Mouse (Mus musculus) B cell, adult 62 days (primary cell): ENCODE measurements around the gene Olfr1394. TPM values are rescaled to one million over a fixed set of nuclear protein-coding genes. Genes with fewer than 3 reads are reported as not detected.

ENCODE experiments used
- total RNA-seq: library from RNA; stranded (reverse); gene quantifications from 4 replicates; pipeline ENCODE4 v1.2.4, GENCODE M21; 2023

Gene Olfr1394
- total RNA-seq: not detected in 4 replicates

DNA sequence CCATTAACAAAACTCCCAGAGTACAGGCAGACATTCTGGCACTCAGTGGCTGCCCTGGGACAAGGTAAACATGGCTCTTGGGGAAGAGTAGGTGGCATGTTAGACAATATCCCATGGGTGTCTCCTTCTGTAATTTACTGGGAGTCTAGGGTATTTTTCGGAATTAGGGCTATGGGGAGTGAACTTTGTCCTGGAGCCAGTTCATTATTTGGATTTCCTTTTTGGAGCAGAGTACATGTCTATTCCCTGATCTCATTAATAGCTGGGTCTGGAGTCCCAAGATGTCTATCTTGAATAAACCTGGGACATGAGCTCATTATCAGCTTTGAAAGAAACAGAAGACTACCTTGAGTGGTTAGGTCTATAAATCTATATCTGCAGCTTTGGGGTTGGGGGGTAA is at the start of gene Olfr1394:
Olfr1394 (plus strand) TSS at position 301 of the 400 bp plus-strand sequence.

DNA sequence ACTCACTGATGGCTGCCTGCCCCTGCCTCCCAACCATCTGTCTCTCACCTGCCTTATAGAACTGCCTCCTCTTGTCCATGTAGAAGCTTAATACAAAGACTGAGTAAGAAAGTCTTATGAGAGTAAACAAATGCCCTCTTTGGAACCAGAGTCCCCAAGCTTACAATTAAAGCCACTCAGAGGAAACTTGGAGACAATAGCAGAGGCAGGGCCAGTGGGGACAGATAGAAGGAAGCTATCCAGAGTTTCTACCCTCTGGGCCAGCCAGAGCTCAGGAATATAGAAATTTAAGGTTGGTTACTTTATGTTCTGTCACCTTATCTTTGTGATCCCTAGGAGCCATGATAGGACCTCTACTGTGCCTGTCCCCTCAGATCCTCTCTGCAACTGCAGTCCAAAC is 39.4 kb upstream of the Olfr1394 start, which contains the start of gene Olfr1396:
Olfr1396 (minus strand) TSS at position 101 of the 400 bp plus-strand sequence.

DNA sequence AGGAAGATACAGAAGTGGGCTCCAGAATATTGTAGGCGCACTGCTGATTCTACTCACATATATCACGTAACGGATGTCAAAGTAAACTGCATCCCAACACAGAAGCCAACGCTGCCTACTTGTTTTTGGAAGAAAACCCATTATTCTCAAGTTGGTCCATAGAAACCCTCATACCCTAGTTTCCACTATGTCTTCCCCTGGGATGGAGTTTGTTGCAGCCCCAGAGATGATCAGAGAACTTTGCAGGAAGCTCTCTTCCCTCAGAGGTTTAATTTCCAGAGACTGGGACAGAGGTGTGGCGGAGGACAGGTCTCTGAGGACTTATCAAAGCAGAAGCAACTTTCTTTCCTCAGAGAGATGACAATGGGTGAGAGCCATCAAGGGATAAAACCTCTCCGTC is 12.2 kb upstream of the Olfr1394 start, which contains the start of gene Olfr1395:
Olfr1395 (plus strand) TSS at position 301 of the 400 bp plus-strand sequence.

DNA sequence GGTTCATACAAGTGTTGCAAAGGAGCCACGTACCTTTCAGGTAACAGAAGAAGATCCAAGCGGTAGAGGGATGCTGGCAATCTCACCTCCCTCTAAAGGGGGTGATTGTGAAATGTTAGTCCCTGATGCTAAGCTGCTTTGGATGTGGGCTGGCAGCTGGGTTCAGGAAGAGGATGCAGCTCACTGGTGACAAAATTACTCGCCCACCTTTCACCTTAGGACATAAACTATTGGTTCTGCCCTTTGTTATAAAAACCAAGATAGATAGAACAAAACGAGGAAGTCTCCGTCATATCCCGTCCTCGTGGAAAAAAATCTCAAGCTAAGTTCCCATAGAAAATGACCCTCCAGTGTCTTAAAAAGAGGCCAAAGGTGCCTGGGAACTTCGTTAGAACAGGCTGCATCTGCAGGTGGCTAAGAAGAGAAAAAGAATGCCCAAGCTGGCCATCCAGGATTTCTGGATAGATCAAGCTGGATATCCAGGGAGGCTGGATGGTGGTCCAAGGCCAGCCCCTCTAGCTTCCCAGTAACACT is 32.8 kb downstream of the Olfr1394 start, which contains the start of gene Btnl9:
Btnl9 (minus strand) TSS at position 205 of the 534 bp plus-strand sequence.

DNA sequence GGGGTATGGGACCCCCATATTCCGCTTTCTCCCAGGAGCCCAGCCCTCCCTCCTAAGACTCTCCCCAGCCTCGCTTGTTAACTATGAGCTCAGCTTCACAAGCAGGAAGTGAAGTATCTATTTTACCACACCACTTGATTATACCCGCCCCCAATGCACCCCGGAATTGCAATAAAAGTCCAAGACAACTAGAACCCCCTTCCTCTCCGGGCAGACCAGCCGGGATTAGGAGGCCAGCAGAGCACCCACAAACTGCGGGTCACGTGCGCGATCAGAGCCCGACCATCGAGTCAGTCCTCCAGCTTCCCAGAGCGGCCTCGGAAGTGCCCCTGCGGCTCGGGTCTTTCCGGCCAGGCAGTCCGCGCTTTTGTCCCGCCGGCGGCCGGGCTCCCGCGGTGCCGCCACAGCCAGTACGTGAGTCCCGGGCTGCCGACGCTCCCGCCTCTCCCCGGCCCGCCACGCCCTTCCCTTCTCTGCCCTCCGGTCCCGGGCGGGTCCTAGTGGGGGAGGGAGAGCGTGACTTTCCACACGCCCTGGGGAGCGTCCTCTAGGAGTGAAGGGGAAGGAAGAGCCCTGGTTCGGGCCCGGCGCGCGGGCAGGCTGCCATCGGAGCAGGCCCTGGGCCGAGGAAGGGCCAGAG is 49.1 kb downstream of the Olfr1394 start, which contains the start of gene Zfp62:
Zfp62 (plus strand) TSS at position 164 of the 640 bp plus-strand sequence.

Other genes with a start within 250 kb of the Olfr1394 start
- gene Psme2b, start 208.2 kb upstream of the Olfr1394 start, total RNA-seq: 39.6 to 52.4 TPM (median 51.4 TPM) in 4 replicates
- 0.20 to 0.22 TPM (median 0.21 TPM) in 3 of 4 replicates, not detected in the other for gene Olfr56, start 175.5 kb upstream of the Olfr1394 start, total RNA-seq
- 85.4 to 97.4 TPM (median 92.0 TPM) in 4 replicates for gene 9930111J21Rik1, start 175.0 kb upstream of the Olfr1394 start, total RNA-seq
- gene Gm12185, start 162.2 kb upstream of the Olfr1394 start, total RNA-seq: 1.5 to 2.7 TPM (median 1.6 TPM) in 4 replicates
- 0.75 to 2.1 TPM (median 1.5 TPM) in 4 replicates for gene Tgtp1, start 160.2 kb upstream of the Olfr1394 start, total RNA-seq
- 113 to 124 TPM (median 119 TPM) in 4 replicates for gene 9930111J21Rik2, start 103.1 kb upstream of the Olfr1394 start, total RNA-seq
- 2.7 to 8.7 TPM (median 4.8 TPM) in 4 replicates for gene Tgtp2, start 90.2 kb upstream of the Olfr1394 start, total RNA-seq
- gene Ifi47, start 77.8 kb upstream of the Olfr1394 start, total RNA-seq: 29.1 to 36.8 TPM (median 33.6 TPM) in 4 replicates
- gene Olfr1396, start 39.5 kb upstream of the Olfr1394 start, total RNA-seq: not detected in 4 replicates
- gene Olfr1395, start 12.1 kb upstream of the Olfr1394 start, total RNA-seq: not detected in 4 replicates
- gene Btnl9, start 32.8 kb downstream of the Olfr1394 start, total RNA-seq: not detected in 4 replicates
- gene Zfp62, start 48.9 kb downstream of the Olfr1394 start, total RNA-seq: 140 to 150 TPM (median 144 TPM) in 4 replicates
- gene Mgat1, start 89.8 kb downstream of the Olfr1394 start, total RNA-seq: 152 to 167 TPM (median 157 TPM) in 4 replicates
- gene Olfr1393, start 123.9 kb downstream of the Olfr1394 start, total RNA-seq: 0.66 to 2.0 TPM (median 0.83 TPM) in 4 replicates
- gene Olfr1392, start 130.9 kb downstream of the Olfr1394 start, total RNA-seq: 0.63 TPM in 1 of 4 replicates, not detected in the others
- not detected in 4 replicates for gene Olfr10, start 150.4 kb downstream of the Olfr1394 start, total RNA-seq
- gene Olfr1391, start 168.4 kb downstream of the Olfr1394 start, total RNA-seq: not detected in 4 replicates
- not detected in 4 replicates for gene Olfr1390, start 180.8 kb downstream of the Olfr1394 start, total RNA-seq